Mouse (Mus musculus) adipocyte (in vitro differentiated cells): ENCODE measurements around the gene Aff3.
A peak's percentile ranks its signal among the peaks of the same experiment; 100 is the strongest.

Experiments used
- DNase-seq: peaks from one replicate; pipeline ENCODE4 v3.0.0-alpha.2; 2016; ENCODE audit warnings: low spot score

Aff3 gene

DNA sequence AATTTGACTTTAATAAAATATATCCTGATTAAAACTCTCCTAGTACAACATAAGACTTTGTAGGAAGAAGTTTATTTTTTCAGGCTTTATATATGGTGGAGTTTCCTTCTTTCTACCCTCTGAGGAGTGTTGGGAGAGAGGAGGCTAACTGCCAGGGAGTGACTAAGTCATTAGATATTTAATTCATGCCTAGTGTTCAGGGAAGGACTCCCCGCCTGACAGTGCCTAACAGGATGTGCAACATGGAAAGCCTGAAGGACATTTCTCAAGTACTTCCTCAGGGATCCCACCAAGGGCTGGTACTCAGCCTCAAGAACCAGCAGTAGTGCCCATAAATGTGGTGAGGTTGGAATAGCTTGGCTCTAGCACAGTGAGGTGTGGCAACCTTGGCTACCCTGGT lies 378.2 kb downstream of the Aff3 start:
- no peak for DNase-seq

DNA sequence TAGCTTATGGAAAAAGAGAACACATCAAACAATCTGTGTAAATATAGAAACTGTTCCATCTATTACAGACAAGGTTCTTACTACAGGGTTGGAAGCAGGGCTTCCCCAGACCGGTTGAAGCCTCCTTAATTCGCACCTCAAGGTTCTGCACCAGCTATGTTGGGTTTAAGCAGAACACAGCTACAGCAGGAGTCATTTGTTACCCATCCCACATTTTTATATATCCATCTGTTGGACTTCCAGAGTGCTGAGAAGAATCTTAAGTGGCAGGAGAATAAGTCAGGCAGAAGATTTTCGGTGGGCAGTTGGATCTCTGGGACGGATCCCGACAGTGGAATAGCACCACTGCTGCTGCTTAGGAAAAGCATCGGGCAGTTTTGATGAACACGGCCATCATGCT lies 384.2 kb downstream of the Aff3 start:
- DNase-seq = no peak

DNA sequence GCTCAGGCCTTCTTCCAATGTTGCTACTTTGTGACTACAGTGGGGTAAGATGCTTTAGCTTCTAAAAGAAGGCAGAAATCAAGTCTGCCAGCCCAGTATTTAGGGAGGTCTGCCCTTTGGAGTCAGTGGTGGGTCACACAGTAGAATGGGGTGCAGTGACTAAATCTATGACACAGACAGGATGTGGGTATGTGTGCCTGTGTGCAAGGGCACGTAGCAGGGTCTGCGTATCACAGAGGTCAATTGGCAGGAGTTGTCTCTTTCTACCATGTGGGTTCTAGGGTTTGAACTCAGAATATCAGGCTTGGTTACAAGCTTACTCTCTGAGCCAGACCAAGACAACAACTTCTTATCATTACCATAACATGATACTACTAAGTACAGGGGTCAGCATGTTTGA lies 393.4 kb downstream of the Aff3 start:
- no peak for DNase-seq

DNA sequence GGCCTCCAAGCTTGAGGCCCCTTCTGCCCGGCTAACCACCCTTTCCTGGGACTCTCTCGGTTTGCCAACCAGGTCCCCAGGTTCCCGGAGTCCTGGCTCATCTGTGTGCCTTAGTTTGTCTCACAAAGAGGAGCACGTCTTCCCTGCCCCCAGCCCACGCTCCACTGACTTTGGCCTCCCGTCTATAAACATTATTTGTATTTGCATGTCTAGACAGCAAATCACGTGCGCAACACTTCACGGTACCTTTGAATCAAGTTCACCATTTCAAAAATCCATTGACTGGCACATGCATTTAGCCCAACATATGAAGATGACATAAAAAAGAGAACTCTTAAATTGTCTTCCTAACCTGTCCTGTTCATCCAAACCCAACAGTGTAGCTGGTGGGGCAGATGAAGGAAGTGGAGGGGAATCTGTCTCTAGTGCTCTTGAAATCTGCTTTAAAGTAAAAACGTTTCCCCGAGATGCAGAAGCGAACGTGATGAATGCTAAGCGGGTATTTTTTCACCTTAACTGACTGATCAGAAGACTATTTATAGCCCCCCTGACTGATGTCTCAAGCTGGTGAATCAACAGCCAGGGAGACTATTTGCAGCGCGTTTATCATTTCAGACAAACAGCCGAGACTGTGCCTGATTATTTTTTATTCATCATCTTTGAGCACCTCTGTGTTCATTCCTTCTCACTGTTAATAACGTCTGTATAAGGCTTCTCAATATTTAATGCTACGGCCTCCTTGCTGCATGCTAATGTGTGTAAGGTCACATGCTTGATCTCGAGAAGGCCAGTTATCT lies 396.3 kb downstream of the Aff3 start:
- no peak for DNase-seq

DNA sequence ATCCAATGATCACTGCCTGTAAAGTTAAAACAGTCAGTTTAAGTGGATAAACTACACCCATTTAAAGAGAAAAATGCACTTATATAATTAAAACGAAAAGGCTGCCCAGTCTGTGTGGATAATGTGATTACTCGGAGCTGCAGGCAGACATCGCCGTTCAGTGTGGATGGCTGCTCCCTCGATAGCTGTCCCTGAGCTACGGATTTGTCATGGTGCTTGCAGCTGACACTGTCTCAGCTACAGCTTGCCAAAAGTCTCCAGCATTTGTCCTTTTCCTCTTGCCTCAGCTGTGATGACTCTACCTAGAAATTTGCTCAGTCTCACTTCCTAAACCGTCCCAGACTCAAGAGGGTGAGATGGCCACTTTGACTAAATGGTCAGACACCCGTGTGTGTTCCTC lies 401.5 kb downstream of the Aff3 start:
- peak; percentile 38 for DNase-seq

DNA sequence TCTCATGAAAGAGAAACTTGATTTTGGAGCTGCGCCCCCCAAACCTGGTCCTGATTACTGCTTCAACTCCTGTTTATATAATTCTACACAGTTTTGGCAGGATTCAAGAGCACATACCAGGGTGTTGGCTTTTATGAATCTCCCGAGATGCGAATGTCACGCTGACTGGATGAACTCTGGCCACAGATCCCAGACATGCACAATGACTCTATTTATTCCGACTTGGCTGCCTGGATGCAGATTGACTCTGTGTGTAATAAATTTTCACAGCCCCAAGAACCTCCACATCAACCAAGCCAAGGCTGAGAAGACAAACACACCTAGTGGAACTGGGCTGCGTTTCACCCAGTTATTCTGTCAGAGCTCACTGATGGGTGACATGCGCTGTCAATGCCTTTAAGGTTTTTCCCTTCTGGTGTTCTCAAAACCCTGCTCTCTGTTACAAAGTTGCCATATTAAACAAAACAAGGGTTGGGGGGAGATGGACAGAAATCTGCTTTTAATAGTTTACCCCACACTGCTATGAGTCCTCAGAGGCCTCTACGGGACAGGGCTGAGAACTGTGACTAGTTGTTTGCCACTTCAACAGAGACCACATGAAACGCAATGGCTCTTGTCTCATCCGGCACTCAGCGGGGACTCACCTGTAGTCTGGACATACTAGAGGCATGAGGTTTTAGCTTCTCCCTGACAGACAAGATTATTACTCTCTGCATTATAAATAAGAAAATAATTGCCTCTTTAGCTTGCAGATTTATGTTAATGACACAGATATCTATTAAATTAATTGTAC lies 402.2 kb downstream of the Aff3 start:
- peak; percentile 97 for DNase-seq

DNA sequence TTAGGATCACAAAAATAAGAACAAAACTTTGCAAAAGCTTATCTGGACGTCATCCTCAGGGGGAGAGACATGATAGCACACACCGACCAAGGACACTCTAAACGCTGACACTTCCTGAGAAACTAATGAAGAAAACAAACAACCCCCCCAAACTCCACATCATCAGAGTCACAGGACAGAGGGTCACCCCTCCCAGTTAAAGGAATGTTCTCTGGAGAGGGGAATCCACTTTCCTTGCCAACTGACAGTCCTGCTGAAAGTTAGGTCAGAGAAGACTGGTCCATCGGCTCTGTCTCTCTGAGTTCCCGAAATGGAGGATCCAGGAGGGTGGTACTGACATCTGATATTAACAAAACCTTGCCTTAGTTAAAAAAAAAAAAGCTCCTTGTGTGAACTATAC lies 403.7 kb downstream of the Aff3 start:
- peak; percentile 39 for DNase-seq

DNA sequence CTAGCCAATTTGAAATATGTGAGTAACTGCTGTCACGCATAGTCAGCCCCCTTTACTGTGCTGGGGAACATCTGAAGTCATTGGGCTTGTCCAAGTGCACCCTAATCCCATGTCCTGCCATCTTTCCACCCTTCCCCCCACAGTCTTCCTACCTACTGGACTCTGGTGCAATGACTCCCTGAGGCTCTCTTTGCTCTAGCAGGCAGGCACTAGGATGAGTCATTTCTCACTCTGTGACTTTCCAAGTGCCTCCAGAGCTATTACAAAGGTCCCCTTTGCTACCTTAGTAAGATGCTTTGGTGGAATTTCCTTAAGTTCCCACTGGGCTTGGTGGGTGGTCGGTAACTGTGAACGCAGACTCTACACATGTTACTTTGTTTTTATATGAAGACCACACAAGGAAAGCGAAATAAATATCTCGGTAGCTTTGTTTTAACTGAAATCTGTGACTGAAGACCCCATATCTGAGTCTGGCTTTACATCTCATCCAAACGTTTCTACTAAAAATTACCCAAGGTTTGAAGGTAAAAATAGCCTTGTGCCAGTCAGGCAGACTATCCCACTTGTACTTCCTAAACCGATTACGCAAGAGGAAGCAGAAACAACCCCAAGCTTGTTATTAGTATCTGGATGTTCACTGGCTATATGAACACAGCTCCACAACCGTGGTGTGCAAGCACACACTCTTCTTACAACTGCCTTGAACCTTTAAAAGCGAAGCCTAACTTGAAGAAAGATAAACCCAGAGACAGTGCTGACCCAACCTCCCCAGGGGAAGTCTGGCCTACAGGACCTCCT lies 405.0 kb downstream of the Aff3 start:
- peak; percentile 57 for DNase-seq

DNA sequence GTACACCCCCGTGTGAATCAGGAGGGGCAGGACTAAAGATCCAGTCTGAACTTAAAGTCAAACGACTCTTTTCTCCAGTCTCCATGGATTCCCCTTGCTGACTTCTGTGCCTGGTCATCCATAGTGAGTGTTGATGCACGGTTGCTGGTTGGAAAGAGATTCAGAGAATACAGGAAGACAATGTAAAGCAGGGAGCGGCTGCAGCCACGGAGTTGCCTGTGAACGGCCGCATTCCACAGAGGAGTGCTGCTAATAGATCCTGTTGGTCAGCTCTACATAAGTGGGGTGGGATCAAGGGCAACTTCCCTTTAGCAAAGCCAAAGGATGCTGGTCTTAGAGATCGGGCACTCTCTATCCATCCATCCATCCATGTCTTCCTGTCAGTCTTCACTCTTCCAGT lies 410.3 kb downstream of the Aff3 start:
- no peak for DNase-seq

DNA sequence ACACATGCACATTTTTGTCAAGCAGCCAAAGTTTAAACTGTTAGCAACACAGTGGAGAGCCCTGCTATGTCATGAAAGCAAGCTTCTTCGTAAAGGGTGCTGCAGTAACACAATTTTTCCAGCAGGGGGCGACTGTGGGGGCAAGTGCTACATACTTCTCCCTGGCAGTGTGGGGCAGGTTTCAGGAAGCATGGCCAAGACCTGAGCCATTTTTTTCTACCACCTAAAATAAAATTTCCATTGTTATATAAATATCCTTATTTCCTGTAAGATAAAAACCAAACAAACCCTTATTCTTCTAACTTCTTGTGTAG lies 412.0 kb downstream of the Aff3 start:
- DNase-seq = peak; percentile 46

DNA sequence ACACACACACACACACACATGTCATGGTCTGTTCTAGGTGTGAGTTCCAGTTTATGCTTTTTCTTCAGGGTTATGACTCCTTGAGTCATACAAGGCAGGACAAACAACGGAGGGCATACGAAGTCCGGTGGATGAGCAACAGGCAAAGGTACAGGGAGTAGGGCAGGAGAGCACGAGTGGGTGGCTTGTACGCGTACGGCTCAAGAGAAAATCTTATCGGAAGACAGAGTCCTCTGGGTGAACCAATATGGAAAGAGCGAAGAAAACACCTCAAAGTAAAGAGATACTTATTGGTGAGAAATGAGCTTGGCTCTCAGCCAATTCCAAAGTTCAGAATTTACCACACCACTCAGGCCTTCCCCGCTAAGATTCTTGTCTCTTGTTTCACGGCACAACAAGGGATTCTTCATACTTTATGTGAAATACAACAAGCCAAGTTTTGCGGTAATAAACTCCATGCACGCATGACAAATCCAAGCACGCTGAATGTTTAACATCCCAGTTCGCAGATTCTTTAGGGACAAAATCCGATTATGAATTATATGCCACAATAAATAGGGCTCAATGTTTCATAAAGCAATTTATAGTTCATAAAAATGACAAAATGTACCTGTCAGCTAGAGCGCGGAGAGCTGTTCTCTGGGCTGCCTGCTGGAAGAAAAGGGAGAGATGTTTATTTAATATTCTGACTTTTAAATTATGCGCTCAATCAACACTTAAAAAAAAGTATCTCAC lies 412.6 kb downstream of the Aff3 start:
- no peak for DNase-seq

DNA sequence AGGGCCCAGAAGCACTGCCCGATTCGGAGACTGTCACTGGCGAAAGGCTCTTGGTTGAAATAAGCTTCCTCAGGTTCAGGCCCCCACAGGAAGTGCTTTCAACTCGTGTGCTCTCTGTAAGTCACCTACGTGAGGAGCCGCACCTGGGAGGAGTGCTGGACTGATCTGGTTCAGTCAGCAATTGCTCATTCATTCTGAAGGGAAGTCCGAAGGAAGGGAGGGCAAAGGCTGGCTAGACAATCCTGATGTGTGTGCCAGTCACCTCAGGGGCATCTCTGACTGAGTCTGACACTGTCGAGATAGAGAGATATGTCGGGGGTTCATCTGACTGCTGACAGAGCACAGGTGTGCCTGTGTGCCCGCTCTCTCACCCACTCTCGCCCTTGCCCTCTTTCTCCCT lies 413.3 kb downstream of the Aff3 start:
- no peak for DNase-seq

DNA sequence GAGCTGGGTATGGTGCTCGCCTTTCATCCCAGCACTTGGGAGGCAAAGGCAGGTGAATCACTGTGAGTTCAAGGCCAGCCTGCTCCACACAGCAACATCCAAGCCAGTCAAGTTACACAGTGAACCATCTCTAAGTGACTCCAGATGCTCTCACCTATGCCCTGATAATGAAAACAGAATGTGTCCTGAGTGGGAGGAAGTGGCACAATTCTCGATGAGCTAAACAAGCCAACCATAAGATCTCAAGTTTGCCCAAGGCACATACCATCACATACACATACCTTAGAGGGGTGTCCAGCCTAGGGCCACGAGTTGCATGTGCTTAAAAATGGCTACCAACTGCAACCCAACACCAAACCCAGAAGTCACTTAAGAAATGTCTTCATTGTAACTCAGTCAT lies 414.5 kb downstream of the Aff3 start:
- no peak for DNase-seq

DNA sequence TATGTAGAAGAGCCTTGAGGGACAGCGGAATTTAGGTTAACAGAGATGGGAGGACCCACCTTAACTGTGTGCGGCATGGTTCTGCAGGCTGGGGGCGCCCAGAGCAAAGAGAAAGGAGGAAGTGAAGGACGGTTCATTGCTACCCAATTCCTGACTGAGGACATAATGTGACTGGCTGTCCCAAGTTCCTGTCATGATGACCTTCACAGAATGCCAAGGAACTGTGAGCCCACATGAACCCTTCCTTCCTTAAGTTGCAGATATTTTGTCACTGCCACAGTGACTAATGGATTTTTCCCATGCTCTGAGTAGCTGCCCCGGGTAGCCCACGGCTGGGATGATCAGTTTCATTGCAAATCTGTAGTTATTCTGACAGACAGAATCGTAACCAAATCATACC lies 415.2 kb downstream of the Aff3 start:
- DNase-seq = no peak

DNA sequence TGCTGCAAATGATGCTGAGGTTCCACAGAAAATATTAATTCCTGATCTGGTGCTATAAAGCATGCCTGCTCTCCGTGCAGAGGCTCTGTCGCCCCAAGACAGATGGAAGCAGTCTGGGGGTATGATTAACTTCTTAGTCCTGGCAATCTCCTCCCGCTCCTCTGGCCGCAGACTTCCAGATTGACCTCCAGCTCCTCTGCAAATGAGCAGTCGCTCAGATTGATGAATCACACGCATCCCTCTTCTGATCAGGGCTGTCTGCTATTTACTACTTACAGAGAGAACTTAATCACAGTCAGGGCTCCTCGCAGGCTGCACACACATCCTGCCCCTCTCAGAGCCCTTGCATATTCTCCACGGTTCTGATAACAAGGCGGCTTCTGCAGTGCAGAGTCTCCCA lies 416.7 kb downstream of the Aff3 start:
- DNase-seq = no peak

DNA sequence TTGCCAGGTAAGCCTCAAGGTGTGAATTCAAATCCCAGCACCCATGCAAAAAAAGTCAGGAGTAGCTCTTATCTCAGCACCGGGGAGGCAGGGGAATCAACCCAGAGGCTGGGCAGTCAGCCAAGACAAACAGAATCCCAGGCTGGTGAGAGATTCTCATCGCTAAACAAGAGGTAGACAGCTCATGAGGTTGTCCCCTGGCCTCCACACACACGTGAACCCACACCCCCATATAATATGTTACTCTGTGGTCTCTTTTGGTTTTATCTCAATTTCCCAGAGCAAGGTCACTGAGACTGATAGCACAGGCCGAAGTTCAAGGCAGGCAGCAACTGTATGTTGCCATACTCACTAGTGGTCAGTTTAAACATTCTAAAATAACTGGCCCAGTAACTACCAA lies 422.2 kb downstream of the Aff3 start:
- peak; percentile 37 for DNase-seq

DNA sequence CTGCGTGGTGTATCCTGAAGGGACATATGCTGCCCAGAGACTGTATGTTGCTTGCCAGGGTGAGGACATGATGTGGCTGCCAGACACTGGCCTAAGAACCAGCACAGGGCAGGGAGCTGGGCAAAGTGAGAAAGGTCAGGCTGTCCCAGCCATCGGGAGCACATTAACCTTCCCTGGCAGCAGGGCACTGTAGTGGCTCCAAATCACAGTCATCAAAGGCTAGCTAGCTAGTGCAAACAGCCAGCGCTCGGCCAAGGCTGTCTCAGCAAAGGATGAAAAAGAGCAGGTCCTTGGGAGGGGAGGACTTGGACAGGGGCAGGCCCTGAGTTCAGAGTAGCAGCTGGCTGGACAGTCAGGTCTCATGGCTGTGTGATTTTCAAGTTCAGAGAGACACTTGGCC lies 423.0 kb downstream of the Aff3 start:
- DNase-seq = peak; percentile 70

DNA sequence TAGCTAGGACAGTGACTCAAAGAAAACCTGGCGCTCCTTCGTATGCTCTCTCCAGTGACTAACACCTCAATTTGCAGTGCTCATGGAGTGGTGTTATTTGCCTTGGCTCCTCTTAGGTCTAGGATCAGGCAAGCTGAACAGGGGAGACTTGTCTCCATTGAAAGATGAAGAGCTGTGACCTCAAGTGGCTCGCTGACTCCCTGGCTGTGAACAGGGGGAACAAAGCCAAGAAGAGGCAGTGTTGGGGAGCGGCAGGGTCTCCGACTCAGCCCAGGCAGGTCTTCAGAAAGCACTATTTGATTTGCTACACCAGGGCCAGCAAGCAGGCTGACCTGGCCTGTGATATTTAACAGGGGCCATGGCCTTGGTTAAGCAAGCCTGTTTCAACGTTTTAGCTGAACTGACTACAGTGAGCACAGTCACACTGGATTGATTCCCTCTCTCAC lies 423.5 kb downstream of the Aff3 start:
- DNase-seq = no peak

DNA sequence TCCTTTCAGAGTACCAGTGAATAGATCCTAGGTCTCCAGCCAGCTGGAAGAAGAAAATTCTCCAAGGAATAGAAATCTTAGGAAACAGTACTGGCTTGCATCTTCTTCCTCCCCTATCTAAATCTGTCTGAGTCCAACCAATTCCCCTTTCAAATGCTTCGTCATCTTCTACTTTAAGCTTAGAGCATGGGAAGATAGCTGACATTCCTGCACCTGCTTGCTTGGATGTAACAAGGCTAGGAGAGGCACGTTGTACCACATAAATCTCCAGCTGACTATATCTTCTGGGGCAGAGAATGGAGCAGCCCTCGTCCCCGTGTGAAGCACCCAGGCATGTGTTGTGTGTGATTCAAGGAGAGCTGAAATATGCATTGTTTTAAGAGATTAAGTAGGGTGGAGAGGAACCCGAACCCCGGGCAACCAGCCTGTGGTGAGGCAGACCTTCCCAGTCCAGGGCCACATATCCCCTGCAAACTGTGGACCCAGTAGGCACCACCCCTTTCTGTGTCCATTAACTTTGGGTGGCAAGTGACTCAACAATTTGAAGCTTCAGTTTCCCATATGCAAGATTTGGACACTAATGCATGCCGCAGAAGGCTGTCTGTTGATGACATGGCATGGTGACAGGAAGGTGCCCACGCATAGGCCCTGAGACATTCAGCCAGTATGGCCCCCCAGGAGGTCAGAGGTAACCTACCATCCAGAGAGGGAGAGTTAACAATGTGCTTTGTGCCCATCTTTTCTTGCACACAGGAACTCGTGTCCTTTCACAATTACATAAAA lies 424.1 kb downstream of the Aff3 start:
- no peak for DNase-seq

DNA sequence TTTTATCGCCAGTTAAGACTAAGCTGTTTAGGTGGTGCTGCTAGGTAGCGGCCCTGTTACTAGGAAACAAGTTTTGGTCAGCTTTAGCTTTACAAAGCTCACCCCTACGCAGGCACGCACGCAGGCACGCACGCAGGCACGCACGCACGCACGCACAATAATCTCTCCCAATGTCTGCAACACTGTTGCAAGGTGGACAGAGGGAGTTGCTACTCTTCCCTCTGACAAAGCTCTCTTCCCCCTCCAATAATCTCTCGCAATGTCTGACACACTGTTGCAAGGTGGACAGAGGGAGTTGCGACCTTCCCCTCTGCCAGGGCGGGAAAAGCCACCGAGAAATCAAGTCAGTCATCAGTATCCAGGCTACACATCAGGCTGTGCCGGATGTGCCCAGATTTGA lies 425.2 kb downstream of the Aff3 start:
- DNase-seq = no peak

DNA sequence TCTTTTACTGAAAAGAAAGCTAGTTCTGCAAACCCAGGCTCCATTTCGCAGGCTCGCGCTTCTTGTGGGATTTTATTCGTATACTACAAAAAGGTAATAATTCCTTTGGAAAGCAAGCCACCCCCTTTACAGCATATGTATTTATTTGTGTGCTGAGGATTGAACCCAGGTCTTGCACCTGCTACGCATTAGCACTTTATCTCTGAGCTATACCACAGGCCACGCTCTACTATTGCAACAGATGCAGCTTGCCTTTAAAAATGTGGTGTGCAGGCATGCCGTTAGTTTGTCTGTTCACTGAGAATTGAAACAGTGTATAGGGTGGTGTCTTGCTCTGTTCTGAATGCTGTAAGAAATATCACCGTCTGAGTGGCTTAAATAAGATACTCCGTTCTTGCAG lies 426.9 kb downstream of the Aff3 start:
- DNase-seq = no peak
